Mouse (Mus musculus) heart, postnatal 0 days (tissue): Measurements from ENCODE around the gene Slx4. TPM values are rescaled to one million over a fixed set of nuclear protein-coding genes. Genes with fewer than 3 reads are reported as not detected.

ENCODE experiments used
- ATAC-seq: fragments of 200-750 bp; cut with Nextera tagmentation; 2 replicates; pipeline ENCODE4 v1.8.0; 2017; ENCODE audit warnings: low read depth, moderate number of reproducible peaks, moderate library complexity; ENCODE audit not compliant: insufficient read depth
- DNase-seq: peaks from one replicate; pipeline ENCODE4 v3.0.0-alpha.2; 2016; ENCODE audit warnings: low spot score
- H3K27ac ChIP-seq: fragments of 300-500 bp; sonication (generic); 2 replicates; pipeline ENCODE4 v1.5.1; 2014; ENCODE audit warnings: low read depth, mild to moderate bottlenecking
- H3K27me3 ChIP-seq: fragments of 300-500 bp; sonication (generic); 2 replicates; pipeline ENCODE4 v1.6.1; 2014; ENCODE audit warnings: low read length, mixed read lengths; ENCODE audit not compliant: control insufficient read depth, insufficient read depth
- H3K36me3 ChIP-seq: fragments of 300-500 bp; sonication (generic); replicated peaks from 2 replicates; pipeline ENCODE4 v1.6.1; 2014; ENCODE audit warnings: low read length, mixed read lengths; ENCODE audit not compliant: control insufficient read depth, insufficient read depth
- H3K4me1 ChIP-seq: fragments of 300-500 bp; sonication (generic); 2 replicates; pipeline ENCODE4 v1.6.1; 2014; ENCODE audit warnings: antibody characterized with exemption; ENCODE audit not compliant: control insufficient read depth, insufficient read depth
- H3K4me2 ChIP-seq: fragments of 300-500 bp; sonication (generic); 2 replicates; pipeline ENCODE4 v1.6.1; 2014; ENCODE audit warnings: low read depth, mild to moderate bottlenecking, low read length, moderate library complexity
- H3K4me3 ChIP-seq: fragments of 300-500 bp; sonication (generic); 2 replicates; pipeline ENCODE4 v1.5.1; 2014; ENCODE audit warnings: low read depth, low read length
- H3K9ac ChIP-seq: fragments of 300-500 bp; sonication (generic); replicated peaks from 2 replicates; pipeline ENCODE4 v1.6.1; 2014; ENCODE audit warnings: low read depth, low read length, mixed read lengths
- H3K9me3 ChIP-seq: fragments of 300-500 bp; sonication (generic); replicated peaks from 2 replicates; pipeline ENCODE4 v1.6.1; 2016; ENCODE audit warnings: low read length; ENCODE audit not compliant: control insufficient read depth
- CTCF ChIP-seq: IDR thresholded peaks from 2 replicates; pipeline ENCODE4 v1.5.1; 2016; ENCODE audit warnings: antibody characterized with exemption, control low read depth, low read depth
- EP300 ChIP-seq: IDR thresholded peaks from 2 replicates; pipeline ENCODE4 v1.6.1; 2016; ENCODE audit warnings: antibody characterized with exemption, low read depth
- WGBS: fragments of 180-500 bp; shearing (Covaris S2); extraction: QIAGEN DNeasy Blood & Tissue Kit; methylation state at CpG from one replicate; pipeline ENCODE4 v1.1.7; 2014; 5-methylcytosine and 5-hydroxymethylcytosine counted together
- polyA plus RNA-seq: library from polyadenylated mRNA; unstranded; fragments of >200 nt; fragmentation: Nextera tagmentation; extraction: Ambion mirVana; gene quantifications from 2 replicates; pipeline ENCODE4 v1.2.1, GENCODE M21; 2015
- total RNA-seq: library from RNA; depleted of rRNA; stranded (reverse); fragments of >200 nt; gene quantifications from 2 replicates; pipeline ENCODE4 v1.2.3, GENCODE M21; 2014; ENCODE audit warnings: low replicate concordance

Slx4 gene
- total and polyA plus RNA-seq, 2 experiments from 2014 or later: 3.0 to 4.4 TPM

- ATAC-seq: no peak
- Histone ChIP-seq H3K4me1 (no peaks in the 10 kb centered on the region), H3K36me3 (peaks cover 76% of the 10 kb centered on the region), H3K9ac (no peak overlapping the region), H3K4me3 (no peak overlapping the region), H3K27ac (no peak overlapping the region), H3K9me3 (no peaks in the 10 kb centered on the region), H3K27me3 (no peaks in the 10 kb centered on the region), H3K4me2 (no peak overlapping the region)
- WGBS: 85% methylated on average over 5 of the region's 5 CpGs
- TF ChIP-seq CTCF (no peak), EP300 (no peak)
- no peak for DNase-seq
These were observed 36.6 kb upstream of the Slx4 start for GRCm38 (mm10) chr16:4040206-4040605.

GRCm38 (mm10) chr16:4037690-4038089, 34.1 kb upstream of the Slx4 start:
- whole genome bisulfite sequencing: 90% methylated on average over 7 of the region's 7 CpGs
- TF ChIP-seq EP300: no peak
- no peak for TF ChIP-seq CTCF
- no peak overlapping the region for H3K27ac ChIP-seq
- H3K4me2 ChIP-seq: no peak overlapping the region
- no peak overlapping the region for H3K9ac ChIP-seq
- DNase-seq (no peak), ATAC-seq (no peak)
- H3K4me1 ChIP-seq: no peaks in the 10 kb centered on the region
- no peaks in the 10 kb centered on the region for H3K27me3 ChIP-seq
- H3K36me3 ChIP-seq: peaks cover 53% of the 10 kb centered on the region
- H3K4me3 ChIP-seq: no peak overlapping the region
- H3K9me3 ChIP-seq: no peaks in the 10 kb centered on the region

- Histone ChIP-seq H3K9ac (no peak within 1 kb of the TSS), H3K27ac (no peak within 1 kb of the TSS), H3K9me3 (no peaks in the 10 kb centered on the region), H3K36me3 (peaks cover 44% of the 10 kb centered on the region), H3K4me2 (no peak within 1 kb of the TSS), H3K4me3 (no peak within 1 kb of the TSS), H3K27me3 (no peaks in the 10 kb centered on the region), H3K4me1 (no peaks in the 10 kb centered on the region)
- WGBS: 77% methylated on average over 5 of the region's 5 CpGs
- no peak for ATAC-seq
- no peak for DNase-seq
- TF ChIP-seq EP300 (no peak), CTCF (no peak)
These were observed 33.2 kb upstream of the Slx4 start, which contains the start of gene Dnase1 for GRCm38 (mm10) chr16:4036807-4037206. TSS of gene Dnase1 (plus strand) at chr16:4036942.

- 93% methylated on average over 2 of the region's 2 CpGs for WGBS
- Histone ChIP-seq H3K9me3 (no peaks in the 10 kb centered on the region), H3K27ac (no peak overlapping the region), H3K27me3 (no peaks in the 10 kb centered on the region), H3K4me3 (no peak overlapping the region), H3K4me2 (no peak overlapping the region), H3K4me1 (no peaks in the 10 kb centered on the region), H3K36me3 (peaks cover 37% of the 10 kb centered on the region), H3K9ac (no peak overlapping the region)
- DNase-seq (no peak), ATAC-seq (no peak)
- TF ChIP-seq EP300 (no peak), CTCF (no peak)
These were observed 32.0 kb upstream of the Slx4 start for GRCm38 (mm10) chr16:4035575-4035974.

- H3K36me3 ChIP-seq: peaks cover 26% of the 10 kb centered on the region
- 77% methylated on average over 3 of the region's 3 CpGs for WGBS
- no peaks in the 10 kb centered on the region for H3K9me3 ChIP-seq
- H3K4me1 ChIP-seq: no peaks in the 10 kb centered on the region
- no peak overlapping the region for H3K27ac ChIP-seq
- H3K4me3 ChIP-seq: no peak overlapping the region
- TF ChIP-seq EP300 (no peak), CTCF (no peak)
- H3K9ac ChIP-seq: no peak overlapping the region
- no peak for DNase-seq
- no peak for ATAC-seq
- H3K27me3 ChIP-seq: no peaks in the 10 kb centered on the region
- no peak overlapping the region for H3K4me2 ChIP-seq
These were observed 30.9 kb upstream of the Slx4 start for GRCm38 (mm10) chr16:4034476-4034875.

- no peaks in the 10 kb centered on the region for H3K27me3 ChIP-seq
- H3K9ac ChIP-seq: no peak overlapping the region
- no peak overlapping the region for H3K4me2 ChIP-seq
- no peak overlapping the region for H3K27ac ChIP-seq
- no peak for ATAC-seq
- no peaks in the 10 kb centered on the region for H3K9me3 ChIP-seq
- TF ChIP-seq CTCF (no peak), EP300 (no peak)
- no peaks in the 10 kb centered on the region for H3K4me1 ChIP-seq
- peaks cover 21% of the 10 kb centered on the region for H3K36me3 ChIP-seq
- H3K4me3 ChIP-seq: no peak overlapping the region
- DNase-seq: no peak
- 24% methylated on average over 5 of the region's 5 CpGs for WGBS
These were observed 30.4 kb upstream of the Slx4 start for GRCm38 (mm10) chr16:4033971-4034370.
